Mouse (Mus musculus) liver, postnatal 0 days (tissue): ENCODE measurements at regions not wholly inside any gene's neighbourhood (a gene's known extent, or its start where the extent isn't known, plus 50 kb on each side); places are given as distances from the start of the nearest gene placed in this dataset.

Source experiments
- ATAC-seq: fragments of 200-750 bp; cut with Nextera tagmentation; 2 replicates; pipeline ENCODE4 v1.8.0; 2017; ENCODE audit warnings: mild to moderate bottlenecking, moderate library complexity
- DNase-seq: peaks from one replicate; pipeline ENCODE4 v3.0.0-alpha.2; 2016
- H3K27ac ChIP-seq: fragments of 300-500 bp; sonication (generic); 2 replicates; pipeline ENCODE4 v1.5.1; 2014; ENCODE audit warnings: antibody characterized with exemption, moderate library complexity, mild to moderate bottlenecking, low read depth
- H3K27me3 ChIP-seq: fragments of 300-500 bp; sonication (generic); 2 replicates; pipeline ENCODE4 v1.6.1; 2014; ENCODE audit warnings: low read length, control low read depth, mixed read lengths; ENCODE audit not compliant: insufficient read depth
- H3K36me3 ChIP-seq: fragments of 300-500 bp; sonication (generic); replicated peaks from 2 replicates; pipeline ENCODE4 v1.6.1; 2014; ENCODE audit warnings: mild to moderate bottlenecking, control low read depth, low read length, moderate library complexity, mixed read lengths; ENCODE audit not compliant: insufficient read depth
- H3K4me1 ChIP-seq: fragments of 300-500 bp; sonication (generic); 2 replicates; pipeline ENCODE4 v1.6.1; 2014; ENCODE audit warnings: antibody characterized with exemption, mild to moderate bottlenecking, control low read depth; ENCODE audit not compliant: insufficient read depth
- H3K4me2 ChIP-seq: fragments of 300-500 bp; sonication (generic); 2 replicates; pipeline ENCODE4 v1.6.1; 2014; ENCODE audit warnings: low read depth, mild to moderate bottlenecking, low read length, moderate library complexity, mixed read lengths
- H3K4me3 ChIP-seq: fragments of 300-500 bp; sonication (generic); 2 replicates; pipeline ENCODE4 v1.5.1; 2014; ENCODE audit warnings: low read depth, low read length
- H3K9ac ChIP-seq: fragments of 300-500 bp; sonication (generic); replicated peaks from 2 replicates; pipeline ENCODE4 v1.6.1; 2014; ENCODE audit warnings: mild to moderate bottlenecking, moderate library complexity
- H3K9me3 ChIP-seq: fragments of 300-500 bp; sonication (generic); 2 replicates; pipeline ENCODE4 v1.6.1; 2016; ENCODE audit warnings: mild to moderate bottlenecking, control low read depth, low read length, mixed read lengths
- CTCF ChIP-seq: sonication (generic); IDR thresholded peaks from 2 replicates; pipeline ENCODE4 v1.5.1; 2016; ENCODE audit warnings: antibody characterized with exemption, low read depth
- EP300 ChIP-seq: IDR thresholded peaks from 2 replicates; pipeline ENCODE4 v1.6.1; 2016; ENCODE audit warnings: antibody characterized with exemption, low read depth, mild to moderate bottlenecking
- WGBS: fragments of 180-500 bp; shearing (Covaris S2); extraction: QIAGEN DNeasy Blood & Tissue Kit; methylation state at CpG from one replicate; pipeline ENCODE4 v1.1.7; 2014; ENCODE audit not compliant: insufficient replicate concordance; 5-methylcytosine and 5-hydroxymethylcytosine counted together

DNA sequence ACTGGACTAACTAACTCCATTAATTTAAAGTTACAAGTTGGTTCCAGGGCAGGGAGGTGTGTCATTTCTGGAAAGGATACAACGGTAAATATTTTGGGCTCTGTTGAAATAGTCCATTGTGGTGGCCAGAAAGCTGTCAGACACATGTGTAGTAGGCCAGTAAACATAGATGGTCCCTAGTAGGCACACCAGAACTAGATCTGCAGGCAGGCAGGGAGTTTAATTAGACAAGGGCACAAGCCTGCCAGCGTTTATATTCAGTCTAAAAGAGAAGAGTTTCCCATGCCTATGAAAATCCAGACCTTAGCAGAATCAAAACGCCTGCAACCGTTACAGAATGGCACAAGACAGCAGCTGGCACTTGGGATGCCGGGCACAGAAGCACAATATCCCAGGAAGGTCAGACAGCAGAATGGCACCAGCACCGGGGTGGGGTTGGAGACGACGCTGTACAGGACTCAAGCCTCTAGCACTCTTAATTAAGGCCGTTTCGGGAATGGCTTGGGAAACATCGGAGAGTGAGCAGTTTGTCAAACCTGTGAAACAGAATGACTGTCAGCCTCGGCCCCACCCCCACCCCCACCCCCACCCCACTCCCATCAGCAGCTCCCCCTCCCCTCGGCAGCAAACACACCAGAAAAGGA lies 156.4 kb downstream of the Psat1 start:
- Histone ChIP-seq H3K36me3 (no peaks in the 10 kb centered on the region), H3K4me1 (no peaks in the 10 kb centered on the region; the same call in 1 of the 2 replicates), H3K27ac (no peak overlapping the region), H3K27me3 (no peaks in the 10 kb centered on the region), H3K4me2 (no peak overlapping the region), H3K4me3 (no peak overlapping the region), H3K9me3 (no peaks in the 10 kb centered on the region), H3K9ac (no peak overlapping the region)
- ATAC-seq (no peak), DNase-seq (no peak)
- WGBS = 51% methylated on average over 13 of the region's 13 CpGs
- TF ChIP-seq EP300 = no peak

DNA sequence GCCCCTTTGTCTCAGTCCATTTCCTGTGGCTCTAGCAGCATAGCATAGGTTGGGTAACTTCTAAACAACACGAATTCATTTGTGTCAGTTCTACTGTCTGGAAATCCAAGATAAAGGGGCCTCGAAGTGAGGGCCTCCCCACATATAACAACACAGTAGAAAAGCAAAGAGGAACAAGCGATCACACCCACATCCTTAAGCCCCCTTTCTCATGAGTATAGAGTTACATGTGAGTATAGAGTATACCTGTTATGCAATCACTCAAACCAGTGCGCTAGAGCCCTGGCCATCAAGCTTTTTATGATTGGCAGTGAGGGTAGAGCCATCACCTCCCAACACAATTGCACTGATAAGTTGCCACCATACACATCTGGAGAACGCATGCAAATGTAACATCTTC lies 157.4 kb downstream of the Psat1 start:
- no peaks in the 10 kb centered on the region; the same call in 1 of the 2 replicates for H3K4me1 ChIP-seq
- H3K4me3 ChIP-seq = no peak overlapping the region
- no peak for ATAC-seq
- H3K27me3 ChIP-seq = no peaks in the 10 kb centered on the region
- no peaks in the 10 kb centered on the region for H3K36me3 ChIP-seq
- WGBS = 34% methylated on average over 5 of the region's 5 CpGs
- no peak for DNase-seq
- no peak overlapping the region for H3K4me2 ChIP-seq
- H3K27ac ChIP-seq = no peak overlapping the region
- no peak overlapping the region for H3K9ac ChIP-seq
- TF ChIP-seq CTCF (no peak), EP300 (no peak)
- no peaks in the 10 kb centered on the region for H3K9me3 ChIP-seq

GRCm38 (mm10) chr19:15784644-15785043 lies 162.5 kb downstream of the Psat1 start:
- Histone ChIP-seq H3K9me3 (no peaks in the 10 kb centered on the region), H3K27ac (no peak overlapping the region), H3K4me3 (no peak overlapping the region), H3K4me1 (no peaks in the 10 kb centered on the region), H3K4me2 (no peak overlapping the region), H3K9ac (no peak overlapping the region), H3K27me3 (no peaks in the 10 kb centered on the region), H3K36me3 (no peaks in the 10 kb centered on the region)
- WGBS = 65% methylated on average over 4 of the region's 4 CpGs
- ATAC-seq (no peak), DNase-seq (no peak)
- no peak for TF ChIP-seq EP300
- no peak for TF ChIP-seq CTCF

GRCm38 (mm10) chr19:15769651-15770050 lies 177.5 kb downstream of the Psat1 start:
- Histone ChIP-seq H3K27me3 (no peaks in the 10 kb centered on the region), H3K4me3 (no peak overlapping the region), H3K27ac (no peak overlapping the region), H3K9ac (no peak overlapping the region), H3K36me3 (no peaks in the 10 kb centered on the region), H3K4me1 (no peaks in the 10 kb centered on the region), H3K4me2 (no peak overlapping the region), H3K9me3 (no peaks in the 10 kb centered on the region)
- WGBS = 69% methylated on average over 4 of the region's 4 CpGs
- TF ChIP-seq CTCF (no peak), EP300 (no peak)
- DNase-seq = no peak
- no peak for ATAC-seq

DNA sequence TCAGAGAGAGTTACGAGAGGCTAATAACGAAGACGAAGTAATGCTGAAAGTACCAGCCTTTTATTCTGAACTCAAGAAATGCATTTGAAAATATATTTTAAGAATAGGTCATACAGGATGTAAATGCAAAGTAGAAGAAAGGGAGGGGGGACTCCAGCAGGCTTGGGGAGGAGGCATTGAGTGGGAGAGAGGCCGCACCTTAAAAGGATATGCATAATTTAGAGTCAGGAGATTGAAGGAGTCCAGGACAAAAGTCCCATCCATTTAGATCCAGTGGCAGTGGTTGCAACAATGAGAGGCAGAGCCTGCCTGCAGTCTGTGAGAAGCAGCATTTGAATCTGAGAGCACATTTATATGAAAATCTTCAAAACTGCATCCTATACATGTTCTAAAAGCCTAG lies 186.1 kb downstream of the Psat1 start:
- Histone ChIP-seq H3K9ac (no peak overlapping the region), H3K36me3 (no peaks in the 10 kb centered on the region), H3K9me3 (no peaks in the 10 kb centered on the region), H3K27ac (no peak overlapping the region), H3K4me1 (no peaks in the 10 kb centered on the region), H3K4me3 (no peak overlapping the region), H3K27me3 (no peaks in the 10 kb centered on the region), H3K4me2 (no peak overlapping the region)
- TF ChIP-seq CTCF (no peak), EP300 (no peak)
- WGBS = 85% methylated on average over 4 of the region's 4 CpGs
- ATAC-seq = no peak
- no peak for DNase-seq

DNA sequence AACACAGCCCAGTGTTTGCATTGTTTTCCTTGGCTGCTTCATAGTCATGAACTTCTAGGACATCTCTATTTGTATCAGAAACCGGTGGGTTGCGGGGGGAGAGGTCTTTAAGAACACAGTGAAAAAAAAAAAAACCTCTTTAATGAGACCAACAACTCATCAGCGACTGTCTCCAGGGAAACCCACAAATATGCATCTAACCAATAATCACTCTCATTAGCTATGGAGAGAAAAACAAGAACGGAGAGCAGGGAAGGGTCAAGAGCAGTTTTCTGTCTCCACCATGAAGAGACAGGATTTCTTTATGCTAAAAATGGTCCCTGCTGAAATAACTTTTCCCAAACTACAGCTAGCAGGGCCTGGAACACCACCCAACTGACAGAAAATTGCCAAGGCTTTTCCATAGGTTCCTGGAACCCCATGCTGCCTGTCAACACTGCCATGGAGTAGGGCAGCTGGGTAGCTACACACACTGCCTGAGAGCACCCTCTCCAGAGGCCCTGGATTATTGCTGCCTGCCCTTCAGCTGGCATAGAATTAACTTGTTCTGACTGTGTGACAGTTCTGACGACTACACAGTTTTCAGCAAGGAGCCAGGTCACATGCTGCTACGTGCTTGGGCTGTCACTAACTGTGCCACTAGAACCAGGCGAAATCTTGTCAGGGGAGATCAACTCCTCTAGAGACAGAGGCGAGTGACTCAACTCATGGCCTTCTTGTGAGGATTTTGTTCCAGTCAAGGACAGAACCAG lies 201.9 kb downstream of the Psat1 start:
- no peak for ATAC-seq
- H3K4me2 ChIP-seq = no peak overlapping the region

More for the DNA sequence above, 201.9 kb downstream of the Psat1 start:
- Histone ChIP-seq H3K9me3 (no peaks in the 10 kb centered on the region), H3K4me3 (no peak overlapping the region), H3K9ac (no peak overlapping the region), H3K27me3 (no peaks in the 10 kb centered on the region), H3K27ac (no peak overlapping the region), H3K4me1 (no peaks in the 10 kb centered on the region), H3K36me3 (no peaks in the 10 kb centered on the region)
- 69% methylated on average over 8 of the region's 8 CpGs for WGBS
- TF ChIP-seq EP300 = no peak
- no peak for TF ChIP-seq CTCF
- no peak for DNase-seq
